Comparison of ENCODE assay signal across 16 mouse cellular contexts in genomic region chr5:129300423-129300822, GRCm38 (mm10).
"Had no signal": no experiment of that assay in that cellular context is flagged by ENCODE, and none has a peak within 500 bp of the region (broad histone marks: within the 10 kb centered on the region; RNA-seq: fewer than 3 reads in every experiment).

No protein-coding gene starts in this region.

- H3K9me3 ChIP-seq: liver, embryonic 13.5 days; midbrain, embryonic 10.5 days; neural tube, embryonic 12.5 days; neural tube, embryonic 15.5 days had no signal

- H3K9ac ChIP-seq: liver, embryonic 13.5 days; neural tube, embryonic 12.5 days; neural tube, embryonic 15.5 days had no signal

- H3K36me3 ChIP-seq: liver, embryonic 13.5 days; midbrain, embryonic 10.5 days; neural tube, embryonic 12.5 days; neural tube, embryonic 15.5 days had no signal

- H3K4me2 ChIP-seq: liver, embryonic 13.5 days; neural tube, embryonic 12.5 days; neural tube, embryonic 15.5 days had no signal

- H3K27me3 ChIP-seq: liver, embryonic 13.5 days; neural tube, embryonic 12.5 days; neural tube, embryonic 15.5 days had no signal

- H3K4me3 ChIP-seq: liver, embryonic 13.5 days; midbrain, embryonic 10.5 days; neural tube, embryonic 12.5 days; neural tube, embryonic 15.5 days had no signal

- ATAC-seq: intestine, postnatal 0 days had no signal

- DNase-seq: kidney, adult 2 months; kidney, postnatal 10 days; kidney, postnatal 36 days; liver, embryonic 13.5 days; lung, adult 2 months; lung, postnatal 14 days; lung, postnatal 4 days; midbrain, embryonic 14.5 days; right cerebral cortex, postnatal 25 days; thymus, adult 18-20 months; thymus, postnatal 14 days; thymus, postnatal 4 days had no signal

- H3K27ac ChIP-seq: liver, embryonic 13.5 days; midbrain, embryonic 10.5 days; neural tube, embryonic 12.5 days; neural tube, embryonic 15.5 days had no signal
